ENCODE assay signal across 8 mouse cellular contexts in the genomic region with DNA sequence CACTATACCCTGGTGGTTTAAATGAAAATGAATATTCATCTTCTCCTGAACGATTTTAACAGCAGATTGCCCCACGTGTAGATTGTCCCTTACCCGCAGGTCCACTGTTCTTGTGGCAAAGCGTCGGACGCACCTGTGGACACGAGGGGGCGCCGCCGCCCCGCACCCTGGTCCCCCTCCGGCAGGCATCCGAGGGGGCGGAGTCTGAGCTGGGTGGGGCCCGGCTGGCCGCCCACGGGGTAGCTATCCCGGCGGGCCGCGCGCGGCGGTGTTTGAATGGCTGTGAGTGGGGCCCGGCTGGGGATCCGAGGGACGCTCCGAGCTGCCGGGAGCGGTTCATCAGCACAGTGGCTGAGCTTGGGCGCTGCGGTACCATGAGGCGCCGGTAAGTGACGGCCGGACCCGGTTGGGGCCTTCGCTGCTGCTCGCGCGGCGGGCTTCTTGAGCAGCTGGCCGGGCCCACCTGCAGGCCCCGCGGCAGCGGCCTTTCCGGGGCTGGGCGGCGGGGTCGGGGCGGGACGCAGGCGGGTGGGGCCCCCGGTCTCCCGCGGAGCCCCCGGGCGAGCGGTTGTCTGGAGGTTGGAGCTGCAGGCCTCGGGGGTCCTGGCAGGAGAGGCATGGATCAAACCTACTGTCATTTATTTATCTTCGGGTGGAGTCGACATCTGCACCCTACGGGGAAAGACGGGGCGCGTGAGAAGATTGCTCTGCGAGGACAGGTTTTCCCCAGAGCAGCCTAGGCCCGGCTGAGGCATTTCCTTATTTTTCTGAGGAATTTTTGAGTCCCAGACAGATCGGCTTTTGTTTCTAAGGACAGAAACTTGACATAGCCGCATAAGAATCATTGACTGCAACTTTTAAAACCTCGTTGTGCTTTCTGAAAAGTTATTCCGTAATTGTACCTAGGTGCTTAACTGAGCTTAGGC. TPM values are rescaled to one million over a fixed set of nuclear protein-coding genes. Genes with fewer than 3 reads are reported as not detected.
DNase-seq lines count a peak whose midpoint lies in the region; ATAC-seq and TF ChIP-seq lines count a peak whose summit lies in the region.

Gene Katnbl1, plus strand, starts transcription at position 239 of the 926 bp plus-strand sequence.

- TF ChIP-seq CTCF in cortical plate, adult 2 months (IDR thresholded peaks at IDR 0.05; ENCODE audit: extremely low read depth, insufficient read depth, low read length) = peak; percentile 70

- peak; percentile 99 for ATAC-seq in activated CD4-positive, CD25-positive, alpha-beta regulatory T cell, adult 4 months
- peak; percentile 97 for ATAC-seq in inflammation-experienced regulatory T-cells, adult 6 months
- ATAC-seq in megakaryocyte-erythroid progenitor cell, adult 5-6 weeks (replicated peaks; ENCODE audit: low FRiP score, low TSS enrichment, poor library complexity, severe bottlenecking) = peak; percentile 91

- intact Hi-C loops in left cerebral cortex, postnatal 10 days (cut with DNase I) = loop anchor here (2.0 to 5.0 kb wide), 2 partner anchors 73 to 104 kb away; partner anchors contain the start of gene Emc7

- peak; percentile 98 for DNase-seq in gastrocnemius, postnatal 10 days
- peak; percentile 84 to 97 for DNase-seq in left cerebral cortex, postnatal 10 days (ENCODE audit: extremely low spot score in 1 of 2, low spot score in 2 of 2)
- DNase-seq in right cerebral cortex, postnatal 25 days = peak; percentile 90
- peak; percentile 91 to 95 for DNase-seq in urinary bladder, postnatal 4 days (ENCODE audit: low spot score in 2 of 2)

- H3K27ac ChIP-seq in cortical plate, adult 2 months (ENCODE audit: insufficient read depth, low read length) = no peak within 1 kb of the TSS

- no peak for TF ChIP-seq POLR2A in cortical plate, adult 2 months (IDR thresholded peaks at IDR 0.05; ENCODE audit: extremely low read depth, insufficient read depth, low read length)

- peak within 1 kb of the TSS; percentile 64 for H3K4me3 ChIP-seq in cortical plate, adult 2 months (ENCODE audit: insufficient read depth, low read length)

- no peaks in the 10 kb centered on the region; the same call in 1 of the 2 replicates for H3K4me1 ChIP-seq in cortical plate, adult 2 months (ENCODE audit: control insufficient read depth, insufficient read depth, low read length)

RNA-seq across cellular contexts. Expression of gene Katnbl1, which starts in this region (rescaled TPM):
- 10 to 100 TPM; 21.4 to 21.7 TPM for polyA plus RNA-seq in activated CD4-positive, CD25-positive, alpha-beta regulatory T cell, adult 4 months (2017; shearing (Covaris generic))
- polyA plus RNA-seq in cortical plate, adult 2 months (2012; rRNA removed) = 10.9 and 11.5 TPM in 2 replicates
- total RNA-seq in gastrocnemius, postnatal 10 days (2021) = 1 to 10 TPM; 7.1 to 9.4 TPM
- polyA plus RNA-seq in inflammation-experienced regulatory T-cells, adult 6 months (2017; shearing (Covaris generic)) = 10 to 100 TPM; 22.9 to 30.5 (median 23.0) TPM
- total RNA-seq in left cerebral cortex, postnatal 10 days (2021) = 10 to 100 TPM; 15.4 to 17.3 TPM
- 17.0 and 20.8 TPM in 2 replicates for total RNA-seq in megakaryocyte-erythroid progenitor cell, adult 5-6 weeks (2014; fragmentation: Nextera tagmentation)
- 20.1 and 27.8 TPM in 2 replicates for total RNA-seq in megakaryocyte-erythroid progenitor cell, adult 5-6 weeks (2017)
